Mouse (Mus musculus) heart, embryonic 14.5 days (tissue): ENCODE data around the gene Fmnl3. TPM values are rescaled to one million over a fixed set of nuclear protein-coding genes. Genes with fewer than 3 reads are reported as not detected.

Source experiments
- ATAC-seq: fragments of 200-750 bp; cut with Nextera tagmentation; 2 replicates; pipeline ENCODE4 v1.8.0; 2017; ENCODE audit warnings: low read depth, moderate TSS enrichment; ENCODE audit not compliant: insufficient number of reproducible peaks, insufficient read depth, low FRiP score
- H3K27ac ChIP-seq, 2 experiments: fragments of 200-500 bp in 1 of 2; fragments of 300-500 bp in 1 of 2; sonication (generic) in 1 of 2; replicated peaks in 1 of 2; 2 replicates each; pipeline ENCODE4 v1.5.1; 2012 to 2014; ENCODE audit warnings: low read depth in 2 of 2, low read length in 2 of 2, control low read depth in 1 of 2, mild to moderate bottlenecking in 1 of 2, mixed read lengths in 1 of 2; ENCODE audit not compliant: control insufficient read depth in 1 of 2, insufficient read depth in 1 of 2
- H3K27me3 ChIP-seq: fragments of 300-500 bp; sonication (generic); 2 replicates; pipeline ENCODE4 v1.6.1; 2014; ENCODE audit warnings: mild to moderate bottlenecking, low read length, control low read depth; ENCODE audit not compliant: control insufficient read depth, insufficient read depth
- H3K36me3 ChIP-seq: fragments of 300-500 bp; sonication (generic); 2 replicates; pipeline ENCODE4 v1.6.1; 2014; ENCODE audit warnings: mild to moderate bottlenecking, control low read depth, low read length, mixed read lengths; ENCODE audit not compliant: control insufficient read depth, insufficient read depth
- H3K4me1 ChIP-seq, 2 experiments: fragments of 200-500 bp in 1 of 2; fragments of 300-500 bp in 1 of 2; sonication (generic) in 1 of 2; 2 replicates each; pipeline ENCODE4 v1.6.1; 2012 to 2014; ENCODE audit warnings: low read length in 2 of 2, control low read depth in 1 of 2, mixed read lengths in 1 of 2; ENCODE audit not compliant: control insufficient read depth in 2 of 2, insufficient read depth in 2 of 2
- H3K4me2 ChIP-seq: fragments of 300-500 bp; sonication (generic); 2 replicates; pipeline ENCODE4 v1.6.1; 2014; ENCODE audit warnings: mild to moderate bottlenecking, low read length
- H3K4me3 ChIP-seq, 2 experiments: fragments of 200-500 bp in 1 of 2; fragments of 300-500 bp in 1 of 2; sonication (generic) in 1 of 2; 2 replicates each; pipeline ENCODE4 v1.5.1; 2012 to 2014; ENCODE audit warnings: low read length in 2 of 2, mild to moderate bottlenecking in 2 of 2, control low read depth in 1 of 2, low read depth in 1 of 2, moderate library complexity in 1 of 2; ENCODE audit not compliant: control insufficient read depth in 1 of 2, insufficient read depth in 1 of 2
- H3K9ac ChIP-seq: fragments of 300-500 bp; sonication (generic); 2 replicates; pipeline ENCODE4 v1.6.1; 2014; ENCODE audit warnings: mild to moderate bottlenecking, low read length
- H3K9me3 ChIP-seq: fragments of 300-500 bp; sonication (generic); 2 replicates; pipeline ENCODE4 v1.6.1; 2016; ENCODE audit warnings: low read length, control low read depth; ENCODE audit not compliant: control insufficient read depth
- WGBS: fragments of 180-500 bp; shearing (Covaris S2); extraction: QIAGEN DNeasy Blood & Tissue Kit; methylation state at CpG from one replicate; pipeline ENCODE4 v1.1.7; 2014; 5-methylcytosine and 5-hydroxymethylcytosine counted together
- polyA plus RNA-seq: library from polyadenylated mRNA; unstranded; fragments of >200 nt; fragmentation: Nextera tagmentation; extraction: Ambion mirVana; gene quantifications from 2 replicates; pipeline ENCODE4 v1.2.1, GENCODE M21; 2014

Gene Fmnl3
- polyA plus RNA-seq, 1 experiment from 2014 or later = 14.4 TPM

- peak overlapping the region; percentile 67 for H3K4me2 ChIP-seq
- H3K4me3 ChIP-seq = peak overlapping the region; percentile 54 to 68
- 12% methylated on average over 16 of the region's 16 CpGs for WGBS
- H3K9ac ChIP-seq = peak overlapping the region; percentile 79
- no peak for ATAC-seq
- peaks cover 2 to 11% of the 10 kb centered on the region in 2 experiments; a peak in 3 of 4 replicates for H3K4me1 ChIP-seq
- peak overlapping the region in 1 of 2 experiments; percentile 81; a peak in 1 of 4 replicates for H3K27ac ChIP-seq
- no peaks in the 10 kb centered on the region for H3K9me3 ChIP-seq
- no peaks in the 10 kb centered on the region for H3K36me3 ChIP-seq
- H3K27me3 ChIP-seq = no peaks in the 10 kb centered on the region
These were observed 76.0 kb downstream of the Fmnl3 start for GRCm38 (mm10) chr15:99294287-99294686.

- Histone ChIP-seq H3K4me3 (no peak overlapping the region), H3K36me3 (no peaks in the 10 kb centered on the region), H3K9ac (no peak overlapping the region), H3K27me3 (no peaks in the 10 kb centered on the region), H3K4me1 (peaks cover 0 to 5% of the 10 kb centered on the region in 2 experiments; a peak in 3 of 4 replicates), H3K9me3 (no peaks in the 10 kb centered on the region), H3K4me2 (no peak overlapping the region), H3K27ac (no peak overlapping the region)
- no peak for ATAC-seq
- WGBS = 72% methylated on average over 11 of the region's 11 CpGs
These were observed 79.7 kb downstream of the Fmnl3 start for GRCm38 (mm10) chr15:99290586-99290985.

- Histone ChIP-seq H3K27me3 (no peaks in the 10 kb centered on the region), H3K36me3 (no peaks in the 10 kb centered on the region), H3K4me3 (no peak overlapping the region), H3K27ac (no peak overlapping the region), H3K4me1 (peaks cover 0 to 5% of the 10 kb centered on the region in 2 experiments; a peak in 2 of 4 replicates), H3K9ac (no peak overlapping the region), H3K9me3 (no peaks in the 10 kb centered on the region), H3K4me2 (no peak overlapping the region)
- 41% methylated on average over 8 of the region's 8 CpGs for WGBS
- no peak for ATAC-seq
These were observed 85.1 kb downstream of the Fmnl3 start for GRCm38 (mm10) chr15:99285189-99285535.

- H3K4me3 ChIP-seq = no peak overlapping the region
- peaks cover 0 to 5% of the 10 kb centered on the region in 2 experiments; a peak in 2 of 4 replicates for H3K4me1 ChIP-seq
- 29% methylated on average over 14 of the region's 14 CpGs for WGBS
- H3K36me3 ChIP-seq = no peaks in the 10 kb centered on the region
- no peaks in the 10 kb centered on the region for H3K9me3 ChIP-seq
- no peak overlapping the region; the same call in 1 of the 2 replicates for H3K4me2 ChIP-seq
- no peak for ATAC-seq
- H3K9ac ChIP-seq = no peak overlapping the region
- H3K27me3 ChIP-seq = no peaks in the 10 kb centered on the region
- H3K27ac ChIP-seq = no peak overlapping the region
These were observed 85.6 kb downstream of the Fmnl3 start for GRCm38 (mm10) chr15:99284527-99285188.

GRCm38 (mm10) chr15:99283456-99283855 is 86.8 kb downstream of the Fmnl3 start:
- Histone ChIP-seq H3K27ac (no peak overlapping the region), H3K4me2 (no peak overlapping the region), H3K27me3 (no peaks in the 10 kb centered on the region), H3K36me3 (no peaks in the 10 kb centered on the region), H3K4me3 (no peak overlapping the region), H3K9me3 (no peaks in the 10 kb centered on the region), H3K9ac (no peak overlapping the region), H3K4me1 (peaks cover 0 to 5% of the 10 kb centered on the region in 2 experiments; a peak in 2 of 4 replicates)
- 60% methylated on average over 10 of the region's 10 CpGs for WGBS
- no peak for ATAC-seq

GRCm38 (mm10) chr15:99278271-99278670 is 92.0 kb downstream of the Fmnl3 start:
- H3K4me2 ChIP-seq = no peak overlapping the region
- H3K9ac ChIP-seq = no peak overlapping the region
- H3K9me3 ChIP-seq = no peaks in the 10 kb centered on the region
- H3K27me3 ChIP-seq = no peaks in the 10 kb centered on the region
- H3K36me3 ChIP-seq = no peaks in the 10 kb centered on the region
- no peak overlapping the region for H3K27ac ChIP-seq
- H3K4me3 ChIP-seq = no peak overlapping the region
- H3K4me1 ChIP-seq = no peaks in the 10 kb centered on the region; a peak in 1 of 4 replicates
- ATAC-seq = no peak
- WGBS = 87% methylated on average over 7 of the region's 7 CpGs

GRCm38 (mm10) chr15:99276095-99276494 is 94.2 kb downstream of the Fmnl3 start:
- no peaks in the 10 kb centered on the region for H3K9me3 ChIP-seq
- H3K4me1 ChIP-seq = no peaks in the 10 kb centered on the region; a peak in 1 of 4 replicates
- H3K4me3 ChIP-seq = no peak overlapping the region
- no peak overlapping the region for H3K4me2 ChIP-seq
- H3K9ac ChIP-seq = no peak overlapping the region
- ATAC-seq = no peak
- H3K27me3 ChIP-seq = no peaks in the 10 kb centered on the region
- no peaks in the 10 kb centered on the region for H3K36me3 ChIP-seq
- WGBS = 87% methylated on average over 8 of the region's 8 CpGs
- no peak overlapping the region for H3K27ac ChIP-seq
